Mouse (Mus musculus) WW6 (cell line): ENCODE measurements around the gene Ccnk.
A peak's percentile ranks its signal among the peaks of the same experiment; 100 is the strongest.

Source experiments
- DNase-seq: peaks from one replicate; pipeline ENCODE4 v3.0.0-alpha.2; 2013; ENCODE audit warnings: low read depth, low spot score

The Ccnk gene

DNA sequence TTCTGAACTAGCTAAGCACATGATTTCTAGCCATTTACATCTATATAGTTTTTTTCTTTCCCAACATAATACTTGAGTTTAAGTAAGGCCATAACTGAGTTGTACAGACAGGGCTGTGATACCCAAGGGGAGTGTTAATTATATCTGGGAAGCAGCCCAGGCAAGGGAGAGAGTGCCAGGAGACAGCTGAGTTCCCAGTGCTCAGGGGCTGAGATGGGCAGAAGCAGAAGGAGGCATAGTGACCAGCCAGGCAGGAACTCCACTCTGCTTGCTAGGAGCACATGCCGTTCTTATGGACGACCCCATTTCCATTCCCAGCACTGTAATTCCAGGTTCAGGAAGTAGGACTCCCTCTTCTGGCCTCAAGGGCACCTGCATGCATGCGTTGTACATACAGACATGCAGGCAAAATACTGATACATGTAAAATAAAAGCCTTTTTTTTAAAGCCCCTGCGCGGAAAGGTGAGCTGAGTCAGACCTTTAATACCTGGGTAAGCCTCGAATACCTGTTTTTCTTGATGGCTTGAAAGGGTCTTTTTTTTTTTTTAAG lies 8.2 kb downstream of the Ccnk start:
- DNase-seq = no peak

GRCm38 (mm10) chr12:108193878-108194277 lies 14.5 kb downstream of the Ccnk start:
- no peak for DNase-seq

DNA sequence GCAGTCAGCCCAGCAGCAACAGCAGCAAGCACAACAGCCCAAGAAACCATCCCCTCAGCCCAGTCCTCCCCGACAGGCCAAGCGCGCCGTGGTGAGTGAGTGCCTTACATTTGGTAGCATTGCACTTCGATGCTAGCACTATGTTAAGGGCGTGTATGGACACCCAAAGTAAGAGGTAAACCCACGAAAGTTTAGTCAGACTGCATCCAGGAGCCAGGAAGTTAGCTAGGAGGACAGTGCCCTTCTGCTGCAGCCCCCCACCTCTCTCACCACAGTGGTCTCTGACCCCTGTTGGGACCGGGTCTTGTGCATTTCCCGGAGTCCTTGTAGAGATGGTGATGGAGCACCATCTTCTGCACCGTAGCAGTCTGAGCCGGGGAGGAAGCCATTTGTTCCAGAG lies 16.4 kb downstream of the Ccnk start:
- DNase-seq = no peak

DNA sequence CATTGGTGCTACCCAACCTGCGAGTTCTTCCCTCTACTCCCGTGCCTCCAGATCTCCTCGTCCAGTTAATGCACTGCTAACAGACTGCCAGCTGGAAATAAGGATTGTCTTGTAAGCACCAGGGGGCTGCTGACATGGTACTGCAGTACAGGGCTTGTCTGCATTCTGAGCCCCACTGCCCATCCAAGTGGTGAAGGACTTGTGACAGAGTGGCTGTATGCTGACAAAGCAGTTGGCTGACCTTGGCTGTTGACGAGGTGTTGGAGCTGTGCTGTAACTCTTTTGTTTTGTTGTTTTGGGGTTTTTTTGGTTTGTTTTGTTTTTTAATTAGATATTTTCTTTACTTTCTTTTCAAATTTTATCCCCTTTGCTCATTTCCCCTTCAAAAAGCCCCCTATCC lies 19.1 kb downstream of the Ccnk start:
- DNase-seq = no peak

- DNase-seq = no peak
Measured at GRCm38 (mm10) chr12:108200094-108200493, 20.7 kb downstream of the Ccnk start.

GRCm38 (mm10) chr12:108203895-108204294 lies 24.5 kb downstream of the Ccnk start:
- no peak for DNase-seq

DNA sequence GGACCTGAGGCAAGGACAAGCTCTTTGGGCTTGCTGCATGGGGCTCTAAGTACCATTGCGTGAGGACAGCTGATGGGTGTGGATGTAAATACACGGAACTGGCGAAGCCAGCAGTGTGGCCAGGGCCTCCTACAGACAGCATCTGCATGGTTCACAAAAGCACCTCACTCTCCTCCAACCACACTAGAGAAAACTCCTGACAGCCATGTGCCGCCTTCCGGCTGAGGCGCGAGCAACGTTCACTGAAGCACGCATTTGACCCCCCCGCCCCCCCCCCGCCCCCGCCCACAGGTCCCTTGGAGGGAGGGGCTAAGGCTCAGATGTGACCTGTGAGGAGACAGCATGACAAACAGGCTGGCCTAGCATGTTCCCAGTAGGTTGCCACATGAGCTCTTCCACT lies 25.6 kb downstream of the Ccnk start:
- DNase-seq = no peak

GRCm38 (mm10) chr12:108206641-108207040 lies 27.3 kb downstream of the Ccnk start:
- DNase-seq = peak; percentile 48

DNA sequence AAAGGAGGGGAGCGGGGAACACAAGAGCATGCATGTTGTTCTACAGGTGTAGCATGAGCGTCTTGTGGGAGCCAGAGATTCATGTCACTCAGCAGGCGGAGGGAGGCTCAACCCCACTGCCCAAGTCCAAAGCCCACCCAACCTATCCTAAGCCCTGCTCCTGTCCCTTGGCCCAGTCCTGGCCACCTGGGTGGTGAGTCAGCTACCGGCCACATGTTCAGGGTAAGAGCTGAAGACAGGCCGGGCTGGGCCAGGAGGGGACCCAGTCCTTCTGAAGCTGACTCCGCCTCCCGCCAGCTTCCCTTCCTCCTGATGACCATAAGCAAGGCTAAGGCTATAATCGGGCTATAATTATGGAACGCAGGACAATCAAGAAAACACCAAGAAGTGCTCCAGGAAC lies 28.8 kb downstream of the Ccnk start:
- no peak for DNase-seq

DNA sequence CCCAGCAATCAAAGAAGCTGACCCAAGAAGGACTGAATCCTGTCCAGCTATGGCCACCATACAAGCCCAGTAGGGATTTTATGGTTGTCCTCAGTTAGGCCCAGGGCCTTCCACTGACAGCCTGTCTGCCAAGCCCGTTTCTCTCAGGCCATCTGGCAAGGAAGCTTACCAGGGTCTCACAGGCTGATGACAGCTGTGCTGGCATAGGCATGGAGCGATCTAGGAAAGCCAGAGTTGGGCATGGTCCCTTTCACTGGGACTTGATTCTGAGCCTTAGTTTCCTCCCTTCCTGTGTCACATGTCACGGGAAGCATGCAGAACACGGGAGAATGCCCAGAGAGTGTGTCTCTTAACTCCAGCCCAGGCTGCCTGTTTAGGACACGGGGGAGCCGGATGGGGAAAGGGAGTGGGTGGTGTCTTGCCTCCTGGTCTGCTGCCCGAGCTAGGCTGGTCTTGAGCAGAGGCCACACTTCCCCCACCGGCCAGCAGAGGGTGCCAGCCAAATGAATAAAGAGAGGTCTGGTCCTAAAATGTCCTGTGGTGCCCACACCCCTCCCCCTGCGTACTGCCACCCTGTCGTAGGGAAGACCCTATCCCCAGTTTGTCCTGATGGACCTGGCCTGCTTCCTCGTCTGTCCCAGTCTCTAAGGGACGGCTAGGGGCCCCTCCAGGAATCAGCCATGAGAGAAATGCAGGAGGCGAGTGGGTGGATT lies 29.5 kb downstream of the Ccnk start:
- DNase-seq = peak; percentile 22

DNA sequence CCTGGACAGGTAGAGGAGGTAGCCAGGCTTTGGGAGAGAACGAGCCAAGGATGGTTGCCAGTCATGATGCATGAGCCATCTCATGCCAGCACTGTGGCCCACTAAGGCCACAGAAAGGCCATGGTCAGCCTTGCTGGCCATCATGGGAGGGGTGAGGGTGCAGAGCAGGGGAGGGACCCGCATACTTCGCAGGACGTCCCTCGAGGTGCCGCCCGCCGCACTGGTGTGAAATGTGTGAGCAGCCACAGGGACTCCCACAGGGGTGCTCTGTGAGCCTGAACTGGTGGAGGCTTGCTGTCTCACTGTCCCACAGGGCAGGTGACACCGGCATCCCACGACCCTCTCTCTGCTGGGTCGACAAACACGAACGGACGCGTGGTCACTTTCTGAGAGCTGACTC lies 31.2 kb downstream of the Ccnk start:
- no peak for DNase-seq

- DNase-seq = no peak
Measured at GRCm38 (mm10) chr12:108212071-108212470, 32.7 kb downstream of the Ccnk start.

- DNase-seq = no peak
Measured at GRCm38 (mm10) chr12:108212476-108212875, 33.1 kb downstream of the Ccnk start.

GRCm38 (mm10) chr12:108213090-108214041 lies 34.0 kb downstream of the Ccnk start:
- DNase-seq = no peak

- DNase-seq = no peak
Measured at GRCm38 (mm10) chr12:108215090-108215489, 35.7 kb downstream of the Ccnk start.

DNA sequence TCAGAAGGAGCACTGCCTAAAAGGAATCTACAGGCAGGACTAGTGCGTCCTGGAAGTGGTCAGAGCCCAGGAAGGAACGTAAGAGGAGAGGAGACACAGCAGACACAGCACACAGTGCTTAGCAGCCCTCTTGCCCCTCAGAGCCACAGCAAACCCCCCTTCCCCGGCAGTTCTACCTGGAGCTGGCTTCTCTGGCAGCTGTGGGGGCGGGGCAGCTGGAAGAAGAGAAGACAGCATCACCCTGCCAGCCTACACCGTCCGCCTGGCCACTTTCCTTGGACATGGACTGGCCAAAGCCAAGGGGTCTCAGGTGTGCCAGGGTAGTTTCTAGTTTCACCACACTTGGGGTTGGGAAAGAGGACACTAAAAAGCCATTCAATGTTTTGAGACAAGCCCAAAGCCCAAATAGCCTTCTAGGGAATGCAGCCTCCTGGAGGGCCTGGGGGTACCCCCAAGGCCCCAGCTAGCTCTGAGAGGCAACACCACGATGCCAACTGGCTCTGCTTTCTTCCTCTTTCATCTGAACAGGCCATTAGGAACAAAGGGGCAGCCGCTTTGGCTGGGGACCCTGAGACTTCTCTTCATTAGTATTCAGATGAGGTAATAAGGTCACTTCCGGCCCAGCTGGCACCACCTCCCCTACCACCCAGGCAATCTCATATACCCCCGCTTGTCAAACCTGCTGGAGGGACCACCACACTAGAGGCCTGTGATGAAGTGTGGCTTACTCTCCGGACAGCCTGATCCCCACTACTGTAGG lies 37.4 kb downstream of the Ccnk start:
- no peak for DNase-seq

- DNase-seq = no peak
Measured at GRCm38 (mm10) chr12:108217572-108217971, 38.2 kb downstream of the Ccnk start.

GRCm38 (mm10) chr12:108219163-108219562 lies 39.8 kb downstream of the Ccnk start:
- no peak for DNase-seq

DNA sequence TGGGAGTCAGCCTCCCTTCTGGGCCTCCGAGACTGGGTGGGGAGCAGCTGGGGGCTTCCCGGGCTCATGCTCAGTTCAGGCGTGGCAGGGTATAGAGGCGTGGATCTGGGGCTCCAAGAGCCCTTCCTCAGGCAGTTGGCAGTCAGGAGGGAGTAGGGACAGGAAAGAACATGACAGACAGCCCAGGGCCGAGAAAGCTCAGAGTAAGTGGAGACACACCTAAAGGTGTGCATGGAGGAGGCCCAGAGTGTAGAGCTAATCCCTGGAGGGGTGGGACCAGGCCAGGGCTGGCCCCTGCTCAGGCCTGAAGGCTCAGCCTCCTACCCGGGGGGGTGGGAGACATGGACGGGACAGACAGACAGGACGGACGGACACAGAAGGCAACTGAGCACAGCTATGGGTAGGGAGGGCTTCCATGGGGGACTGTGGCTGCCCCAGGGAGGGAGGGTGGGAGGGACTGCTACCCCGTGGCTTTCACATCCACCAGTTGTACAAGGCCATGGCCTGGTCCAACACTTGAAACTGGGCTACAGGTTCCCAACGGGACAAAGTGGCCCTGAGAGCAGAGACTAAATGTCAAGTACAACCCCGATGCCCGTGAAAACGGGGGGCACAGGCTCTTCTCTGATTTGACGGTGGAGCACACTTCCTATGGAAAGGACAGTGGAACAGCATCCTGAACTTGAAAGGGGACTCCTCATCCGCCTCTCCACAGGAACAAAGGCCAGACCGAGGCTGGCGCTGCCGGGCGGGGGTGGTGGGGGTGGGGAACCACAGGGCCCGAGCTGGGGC lies 40.6 kb downstream of the Ccnk start:
- no peak for DNase-seq

- DNase-seq = no peak
Measured at GRCm38 (mm10) chr12:108220621-108221020, 41.2 kb downstream of the Ccnk start.

DNA sequence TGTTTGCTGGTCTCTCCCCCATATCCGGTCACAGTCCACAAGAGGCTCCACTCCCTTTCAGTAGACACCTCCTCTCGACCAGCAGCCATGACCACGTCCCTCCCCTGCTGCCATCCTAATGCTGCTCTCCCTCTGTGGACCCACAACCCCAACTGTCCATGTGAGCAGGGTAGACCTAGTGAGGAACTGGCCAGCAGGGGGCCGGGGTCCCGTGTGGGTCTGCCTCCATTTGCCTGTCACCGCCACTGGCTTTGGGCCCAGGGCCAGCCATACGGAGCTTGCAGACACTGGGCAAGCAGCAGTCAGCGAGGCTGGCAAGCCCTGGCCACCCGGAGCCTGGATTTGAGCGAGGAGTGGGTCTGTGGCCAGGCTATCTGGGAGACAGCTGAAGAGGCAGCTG lies 41.8 kb downstream of the Ccnk start:
- DNase-seq = no peak
